Mouse (Mus musculus) heart, adult 11 months (tissue): ENCODE results near the gene Tbc1d9.
"Not testable (repeated sequence)": the region's sequence is repeated elsewhere in the genome, so short reads cannot be mapped to it uniquely, and the experiment has no call there.

Source experiments
- DNase-seq: peaks from one replicate; pipeline ENCODE4 v3.0.0; 2022

Tbc1d9 gene

GRCm38 (mm10) chr8:83244151-83244550, 79.0 kb downstream of the Tbc1d9 start:
- peak; percentile 93 for DNase-seq

GRCm38 (mm10) chr8:83250858-83251257, 85.7 kb downstream of the Tbc1d9 start:
- DNase-seq, result no peak

- DNase-seq, result peak; percentile 73
These were observed 86.5 kb downstream of the Tbc1d9 start for GRCm38 (mm10) chr8:83251362-83252246.

- no peak for DNase-seq
These were observed 87.6 kb downstream of the Tbc1d9 start for GRCm38 (mm10) chr8:83252791-83253190.

GRCm38 (mm10) chr8:83257631-83258030, 92.5 kb downstream of the Tbc1d9 start:
- DNase-seq, result no peak

- DNase-seq, result peak; percentile 87
These were observed 95.5 kb downstream of the Tbc1d9 start for GRCm38 (mm10) chr8:83260418-83261215.

- no peak for DNase-seq
These were observed 106.0 kb downstream of the Tbc1d9 start for GRCm38 (mm10) chr8:83271172-83271571.

GRCm38 (mm10) chr8:83272464-83272863, 107.3 kb downstream of the Tbc1d9 start:
- DNase-seq, result no peak

- DNase-seq, result no peak
These were observed 109.3 kb downstream of the Tbc1d9 start for GRCm38 (mm10) chr8:83274470-83274869.

- DNase-seq, result peak; percentile 96
These were observed 113.3 kb downstream of the Tbc1d9 start for GRCm38 (mm10) chr8:83278431-83278830.

GRCm38 (mm10) chr8:83285391-83285790, 120.2 kb downstream of the Tbc1d9 start:
- DNase-seq, result peak; percentile 78

GRCm38 (mm10) chr8:83290176-83290575, 125.0 kb downstream of the Tbc1d9 start, which contains the start of gene Ucp1:
Gene Ucp1 (plus strand): TSS chr8:83290352.
- no peak for DNase-seq

GRCm38 (mm10) chr8:83297375-83297774, 132.2 kb downstream of the Tbc1d9 start:
- DNase-seq, result no peak

GRCm38 (mm10) chr8:83300135-83300534, 135.0 kb downstream of the Tbc1d9 start:
- no peak for DNase-seq

GRCm38 (mm10) chr8:83304946-83305345, 139.8 kb downstream of the Tbc1d9 start:
- peak; percentile 43 for DNase-seq

GRCm38 (mm10) chr8:83309836-83310235, 144.7 kb downstream of the Tbc1d9 start:
- DNase-seq, result no peak

GRCm38 (mm10) chr8:83315084-83315483, 149.9 kb downstream of the Tbc1d9 start:
- DNase-seq, result not testable (repeated sequence)

- DNase-seq, result no peak
These were observed 150.5 kb downstream of the Tbc1d9 start for GRCm38 (mm10) chr8:83315691-83316090.

GRCm38 (mm10) chr8:83320543-83320942, 155.4 kb downstream of the Tbc1d9 start:
- no peak for DNase-seq

- DNase-seq, result no peak
These were observed 157.2 kb downstream of the Tbc1d9 start for GRCm38 (mm10) chr8:83322374-83322773.
